Mouse (Mus musculus) neural tube, embryonic 14.5 days (tissue): ENCODE results near the gene Noa1. TPM values are rescaled to one million over a fixed set of nuclear protein-coding genes. Genes with fewer than 3 reads are reported as not detected.

Source experiments
- ATAC-seq: fragments of 200-750 bp; cut with Nextera tagmentation; 2 replicates; pipeline ENCODE4 v1.8.0; 2017; ENCODE audit warnings: low read depth, mild to moderate bottlenecking, moderate TSS enrichment, moderate library complexity
- H3K27ac ChIP-seq: fragments of 300-500 bp; sonication (generic); 2 replicates; pipeline ENCODE4 v1.5.1; 2014; ENCODE audit warnings: low read depth, mild to moderate bottlenecking, control low read depth, low read length, moderate library complexity, mixed read lengths
- H3K27me3 ChIP-seq: fragments of 300-500 bp; sonication (generic); 2 replicates; pipeline ENCODE4 v1.6.1; 2014; ENCODE audit warnings: low read length; ENCODE audit not compliant: control insufficient read depth, insufficient read depth
- H3K36me3 ChIP-seq: fragments of 300-500 bp; sonication (generic); 2 replicates; pipeline ENCODE4 v1.6.1; 2014; ENCODE audit warnings: low read length, mixed read lengths; ENCODE audit not compliant: control insufficient read depth, insufficient read depth
- H3K4me1 ChIP-seq: fragments of 300-500 bp; sonication (generic); 2 replicates; pipeline ENCODE4 v1.6.1; 2014; ENCODE audit warnings: low read length; ENCODE audit not compliant: control insufficient read depth, insufficient read depth
- H3K4me2 ChIP-seq: fragments of 300-500 bp; sonication (generic); 2 replicates; pipeline ENCODE4 v1.6.1; 2014; ENCODE audit warnings: mild to moderate bottlenecking, low read depth, low read length, control low read depth
- H3K4me3 ChIP-seq: fragments of 300-500 bp; sonication (generic); 2 replicates; pipeline ENCODE4 v1.5.1; 2014; ENCODE audit warnings: low read depth, low read length, control low read depth, mixed read lengths
- H3K9ac ChIP-seq: fragments of 300-500 bp; sonication (generic); replicated peaks from 2 replicates; pipeline ENCODE4 v1.6.1; 2014; ENCODE audit warnings: low read depth, mild to moderate bottlenecking, control low read depth, low read length, mixed read lengths
- H3K9me3 ChIP-seq: fragments of 300-500 bp; sonication (generic); 2 replicates; pipeline ENCODE4 v1.6.1; 2016; ENCODE audit warnings: low read length; ENCODE audit not compliant: control insufficient read depth
- WGBS: fragments of 180-500 bp; shearing (Covaris S2); extraction: QIAGEN DNeasy Blood & Tissue Kit; methylation state at CpG from one replicate; pipeline ENCODE4 v1.1.7; 2014; 5-methylcytosine and 5-hydroxymethylcytosine counted together
- polyA plus RNA-seq: library from polyadenylated mRNA; unstranded; fragments of >200 nt; fragmentation: Nextera tagmentation; extraction: Ambion mirVana; gene quantifications from 2 replicates; pipeline ENCODE4 v1.2.1, GENCODE M21; 2014

The Noa1 gene
- 32.1 and 36.6 TPM in 2 replicates for polyA plus RNA-seq

- Histone ChIP-seq H3K27me3 (no peaks in the 10 kb centered on the region), H3K4me1 (peaks cover 20% of the 10 kb centered on the region), H3K4me2 (peak within 1 kb of the TSS; percentile 93), H3K4me3 (peak within 1 kb of the TSS; percentile 95), H3K9me3 (no peaks in the 10 kb centered on the region), H3K36me3 (peaks cover 20% of the 10 kb centered on the region), H3K9ac (peak within 1 kb of the TSS; percentile 78), H3K27ac (peak within 1 kb of the TSS; percentile 94)
- ATAC-seq, result peak; percentile 97
- under 1% methylated on average over 85 of the region's 85 CpGs for WGBS
Measured at GRCm38 (mm10) chr5:77309924-77310772, at the start of gene Noa1, which contains the start of gene Polr2b. Noa1 (minus strand) TSS chr5:77310084. Polr2b (plus strand) TSS chr5:77310147.

GRCm38 (mm10) chr5:77358347-77358746 is 48.5 kb upstream of the Noa1 start:
- Histone ChIP-seq H3K9me3 (no peaks in the 10 kb centered on the region), H3K27ac (no peak overlapping the region), H3K36me3 (no peaks in the 10 kb centered on the region), H3K9ac (peak overlapping the region; percentile 39; the same call in 1 of the 2 replicates), H3K4me1 (0 out of 2 replicates have a peak, but pooled peaks cover 2% of the 10 kb centered on the region), H3K27me3 (no peaks in the 10 kb centered on the region), H3K4me3 (peak overlapping the region; percentile 20), H3K4me2 (peak overlapping the region; percentile 47)
- 1% methylated on average over 10 of the region's 10 CpGs for WGBS
- ATAC-seq, result peak; percentile 50

GRCm38 (mm10) chr5:77357405-77358149 is 47.7 kb upstream of the Noa1 start:
- Histone ChIP-seq H3K27ac (no peak overlapping the region), H3K4me2 (peak overlapping the region; percentile 47), H3K4me1 (0 out of 2 replicates have a peak, but pooled peaks cover 2% of the 10 kb centered on the region), H3K36me3 (no peaks in the 10 kb centered on the region), H3K9ac (0 out of 2 replicates have a peak overlapping the region, but pooled peaks have one; percentile 8), H3K4me3 (peak overlapping the region; percentile 20), H3K27me3 (no peaks in the 10 kb centered on the region), H3K9me3 (no peaks in the 10 kb centered on the region)
- peak; percentile 42; the same call in 1 of the 2 replicates for ATAC-seq
- 18% methylated on average over 22 of the region's 22 CpGs for WGBS

- Histone ChIP-seq H3K9ac (no peak overlapping the region; the same call in 1 of the 2 replicates), H3K27me3 (no peaks in the 10 kb centered on the region), H3K27ac (no peak overlapping the region), H3K4me1 (0 out of 2 replicates have a peak, but pooled peaks cover 2% of the 10 kb centered on the region), H3K36me3 (no peaks in the 10 kb centered on the region), H3K4me3 (no peak overlapping the region), H3K4me2 (no peak overlapping the region), H3K9me3 (no peaks in the 10 kb centered on the region)
- ATAC-seq, result no peak
- WGBS, result 87% methylated on average over 19 of the region's 19 CpGs
Measured at GRCm38 (mm10) chr5:77355307-77356265, 45.7 kb upstream of the Noa1 start.

DNA sequence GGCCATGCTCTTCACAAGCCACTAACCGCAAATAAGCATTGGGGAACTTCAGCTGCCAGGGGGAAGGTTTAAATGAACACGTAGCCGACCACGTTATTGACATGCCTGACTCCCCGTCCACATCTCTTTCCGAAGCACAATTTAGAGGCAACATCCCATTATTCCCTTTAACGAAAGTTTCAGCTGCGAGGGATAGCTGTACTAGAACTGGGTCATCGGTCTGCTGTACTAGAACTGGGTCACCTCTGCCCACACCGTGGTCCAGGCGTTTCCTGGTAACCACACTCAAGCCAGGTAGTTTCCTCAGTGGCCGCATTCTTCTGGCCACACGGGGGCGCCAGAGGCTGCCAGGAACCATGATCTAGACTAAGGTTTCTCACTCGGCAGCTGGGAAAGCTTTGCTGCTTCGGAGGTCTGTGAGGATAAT is 44.5 kb upstream of the Noa1 start:
- Histone ChIP-seq H3K9me3 (no peaks in the 10 kb centered on the region), H3K4me1 (0 out of 2 replicates have a peak, but pooled peaks cover 2% of the 10 kb centered on the region), H3K27me3 (no peaks in the 10 kb centered on the region), H3K4me2 (peak overlapping the region; percentile 41), H3K4me3 (peak overlapping the region; percentile 20; the same call in 1 of the 2 replicates), H3K27ac (no peak overlapping the region), H3K36me3 (peaks cover 6% of the 10 kb centered on the region), H3K9ac (no peak overlapping the region; the same call in 1 of the 2 replicates)
- WGBS, result 3% methylated on average over 16 of the region's 16 CpGs
- peak; percentile 78 for ATAC-seq

GRCm38 (mm10) chr5:77351691-77352090 is 41.8 kb upstream of the Noa1 start:
- ATAC-seq, result no peak
- Histone ChIP-seq H3K27me3 (no peaks in the 10 kb centered on the region), H3K9me3 (no peaks in the 10 kb centered on the region), H3K36me3 (peaks cover 30% of the 10 kb centered on the region), H3K9ac (no peak overlapping the region), H3K4me2 (no peak overlapping the region), H3K4me1 (0 out of 2 replicates have a peak, but pooled peaks cover 2% of the 10 kb centered on the region), H3K27ac (no peak overlapping the region), H3K4me3 (no peak overlapping the region)
- WGBS, result 87% methylated on average over 9 of the region's 9 CpGs

DNA sequence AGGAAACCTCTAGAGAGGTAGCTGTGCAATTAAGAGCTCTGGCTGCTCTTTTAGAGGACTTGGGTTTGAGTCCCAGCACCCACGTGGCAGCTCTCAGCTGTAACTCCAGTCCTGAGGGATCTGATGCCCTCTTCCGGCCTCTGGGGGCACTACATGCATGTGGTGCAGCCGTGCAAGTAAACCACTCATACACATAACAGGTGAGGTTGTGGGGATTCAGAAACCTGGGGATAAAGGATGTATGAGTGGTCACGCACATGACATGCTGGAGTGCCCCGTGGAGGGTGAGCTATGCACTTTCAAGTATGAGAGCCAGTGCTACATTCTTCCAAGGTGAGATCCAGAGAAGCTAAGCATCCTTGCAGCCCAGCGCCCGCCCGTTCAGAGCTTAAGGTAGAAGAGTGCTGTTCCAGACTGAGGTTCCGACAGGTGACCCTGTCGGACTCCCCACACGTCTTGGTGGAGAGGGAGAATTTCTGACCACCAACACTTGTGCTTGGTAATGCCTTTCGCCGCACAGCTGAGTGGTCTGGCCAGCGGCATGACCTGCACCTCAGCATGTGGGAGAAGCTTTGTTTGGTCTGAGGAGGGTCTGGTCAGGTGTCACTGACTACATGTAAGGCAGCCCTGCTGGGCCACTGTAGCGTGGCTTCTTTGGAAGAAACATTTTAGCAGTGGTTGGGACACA is 40.2 kb upstream of the Noa1 start:
- H3K4me3 ChIP-seq, result no peak overlapping the region
- peaks cover 37% of the 10 kb centered on the region for H3K36me3 ChIP-seq
- no peak overlapping the region for H3K27ac ChIP-seq
- no peak overlapping the region for H3K4me2 ChIP-seq
- 0 out of 2 replicates have a peak, but pooled peaks cover 2% of the 10 kb centered on the region for H3K4me1 ChIP-seq
- no peak overlapping the region for H3K9ac ChIP-seq
- no peaks in the 10 kb centered on the region for H3K27me3 ChIP-seq
- 93% methylated on average over 15 of the region's 15 CpGs for WGBS
- ATAC-seq, result no peak
- no peaks in the 10 kb centered on the region for H3K9me3 ChIP-seq

DNA sequence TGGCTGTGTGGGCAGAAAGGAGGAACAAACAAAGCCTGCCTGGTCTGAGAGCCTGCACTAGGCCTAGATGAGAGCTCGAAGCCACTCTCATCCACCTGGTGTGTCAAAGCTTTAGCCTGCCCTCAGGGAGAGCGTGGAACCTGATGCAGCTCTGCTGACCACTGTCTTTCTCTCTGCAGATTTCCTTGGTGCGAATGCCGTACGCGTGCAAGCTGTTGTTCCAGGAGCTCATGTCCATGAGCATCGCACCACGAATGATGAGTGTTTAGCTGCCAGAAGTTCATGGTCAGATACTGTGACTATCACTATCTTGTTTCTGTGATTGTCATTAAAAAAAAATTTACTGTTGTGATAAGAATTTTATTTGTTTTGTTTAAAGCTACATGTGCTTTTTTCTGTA is 39.0 kb upstream of the Noa1 start:
- Histone ChIP-seq H3K9me3 (no peaks in the 10 kb centered on the region), H3K4me1 (no peaks in the 10 kb centered on the region), H3K36me3 (peaks cover 45% of the 10 kb centered on the region), H3K9ac (no peak overlapping the region), H3K4me2 (no peak overlapping the region), H3K27me3 (no peaks in the 10 kb centered on the region), H3K27ac (no peak overlapping the region), H3K4me3 (no peak overlapping the region)
- no peak for ATAC-seq
- 95% methylated on average over 8 of the region's 8 CpGs for WGBS
